Mouse (Mus musculus) liver, embryonic 14.5 days (tissue): Measurements from ENCODE around the gene Gm20604. TPM values are rescaled to one million over a fixed set of nuclear protein-coding genes. Genes with fewer than 3 reads are reported as not detected.

ENCODE experiments used
- ATAC-seq: fragments of 200-750 bp; cut with Nextera tagmentation; 2 replicates; pipeline ENCODE4 v1.8.0; 2017; ENCODE audit warnings: moderate number of reproducible peaks, mild to moderate bottlenecking, moderate library complexity; ENCODE audit not compliant: insufficient read depth
- DNase-seq, 3 experiments: peaks; one replicate each; pipeline ENCODE4 v3.0.0-alpha.2; 2012 to 2013; ENCODE audit warnings: low read depth in 3 of 3, low spot score in 3 of 3
- H3K27ac ChIP-seq: fragments of 300-500 bp; sonication (generic); 2 replicates; pipeline ENCODE4 v1.5.1; 2014; ENCODE audit warnings: moderate library complexity, mild to moderate bottlenecking, control low read depth, inconsistent platforms
- H3K27me3 ChIP-seq: fragments of 300-500 bp; sonication (generic); 2 replicates; pipeline ENCODE4 v1.6.1; 2014; ENCODE audit warnings: mild to moderate bottlenecking, low read length, moderate library complexity; ENCODE audit not compliant: control insufficient read depth, insufficient read depth
- H3K36me3 ChIP-seq: fragments of 300-500 bp; sonication (generic); replicated peaks from 2 replicates; pipeline ENCODE4 v1.6.1; 2014; ENCODE audit warnings: low read depth; ENCODE audit not compliant: control insufficient read depth, insufficient read depth
- H3K4me1 ChIP-seq, 2 experiments: fragments of 200-500 bp in 1 of 2; fragments of 300-500 bp in 1 of 2; sonication (generic) in 1 of 2; replicated peaks; 2 replicates each; pipeline ENCODE4 v1.6.1; 2012 to 2014; ENCODE audit warnings: antibody characterized with exemption in 1 of 2, inconsistent platforms in 1 of 2, low read length in 1 of 2; ENCODE audit not compliant: control insufficient read depth in 2 of 2, insufficient read depth in 2 of 2
- H3K4me2 ChIP-seq: fragments of 300-500 bp; sonication (generic); 2 replicates; pipeline ENCODE4 v1.6.1; 2014; ENCODE audit warnings: low read depth, mild to moderate bottlenecking, control low read depth, moderate library complexity
- H3K4me3 ChIP-seq, 2 experiments: fragments of 200-500 bp in 1 of 2; fragments of 300-500 bp in 1 of 2; sonication (generic) in 1 of 2; 2 replicates each; pipeline ENCODE4 v1.5.1; 2012 to 2014; ENCODE audit warnings: low read depth in 2 of 2, low read length in 2 of 2, mild to moderate bottlenecking in 2 of 2, control low read depth in 1 of 2, inconsistent platforms in 1 of 2, moderate library complexity in 1 of 2; ENCODE audit not compliant: insufficient read depth in 1 of 2
- H3K9ac ChIP-seq: fragments of 300-500 bp; sonication (generic); replicated peaks from 2 replicates; pipeline ENCODE4 v1.6.1; 2014; ENCODE audit warnings: mild to moderate bottlenecking, control low read depth, moderate library complexity
- H3K9me3 ChIP-seq: fragments of 300-500 bp; sonication (generic); 2 replicates; pipeline ENCODE4 v1.6.1; 2016; ENCODE audit warnings: low read length, mixed read lengths; ENCODE audit not compliant: control insufficient read depth
- CTCF ChIP-seq: IDR thresholded peaks from 2 replicates; pipeline ENCODE4 v1.5.1; 2016; ENCODE audit warnings: antibody characterized with exemption, low read depth, control low read depth
- EP300 ChIP-seq: IDR thresholded peaks from 2 replicates; pipeline ENCODE4 v1.6.1; 2016; ENCODE audit warnings: antibody characterized with exemption, low read depth
- WGBS: fragments of 180-500 bp; shearing (Covaris S2); extraction: QIAGEN DNeasy Blood & Tissue Kit; methylation state at CpG from one replicate; pipeline ENCODE4 v1.1.7; 2014; ENCODE audit not compliant: insufficient replicate concordance; 5-methylcytosine and 5-hydroxymethylcytosine counted together
- polyA plus RNA-seq, 2 experiments: library from polyadenylated mRNA; depleted of rRNA in 1 of 2; stranded (reverse) in 1 of 2; unstranded in 1 of 2; fragments of >200 nt; fragmentation: Nextera tagmentation in 1 of 2; extraction: Ambion mirVana in 1 of 2; gene quantifications; 2 replicates each; pipeline versions ENCODE4 v1.2.1 to v1.2.3; 2012 to 2014

The Gm20604 gene
- polyA plus RNA-seq, 2 experiments = 6.1 to 8.1 TPM

DNA sequence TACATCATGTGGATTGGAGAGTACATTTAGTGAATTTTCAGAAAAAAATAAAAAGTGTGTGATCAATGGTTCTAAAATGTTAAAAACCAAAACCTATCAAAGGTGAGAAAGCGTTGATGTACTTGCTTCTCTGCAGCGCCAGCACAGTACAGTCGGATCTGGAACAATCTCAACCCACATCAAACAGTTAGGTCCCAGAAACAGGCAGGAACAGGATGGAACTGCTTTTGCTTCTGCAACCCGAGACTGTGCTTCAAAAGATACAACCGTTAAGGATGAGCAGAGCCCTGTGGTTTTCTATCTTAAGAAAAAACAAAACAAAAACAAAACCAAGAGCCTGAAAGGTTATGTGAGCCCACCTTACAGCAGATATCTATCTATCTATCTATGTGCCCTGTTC is 24.4 kb upstream of the Gm20604 start:
- H3K4me3 ChIP-seq = no peak overlapping the region
- H3K4me2 ChIP-seq = no peak overlapping the region
- no peaks in the 10 kb centered on the region for H3K27me3 ChIP-seq
- DNase-seq (no peak), ATAC-seq (no peak)
- no peak overlapping the region for H3K27ac ChIP-seq
- 81% methylated on average over 5 of the region's 5 CpGs for WGBS
- no peaks in the 10 kb centered on the region for H3K4me1 ChIP-seq
- H3K9me3 ChIP-seq = no peaks in the 10 kb centered on the region
- H3K9ac ChIP-seq = no peak overlapping the region
- H3K36me3 ChIP-seq = peaks cover 15% of the 10 kb centered on the region
- no peak for TF ChIP-seq EP300
- no peak for TF ChIP-seq CTCF

- WGBS = 44% methylated on average over 3 of the region's 3 CpGs
- no peaks in the 10 kb centered on the region for H3K4me1 ChIP-seq
- DNase-seq (no peak), ATAC-seq (0 out of 2 replicates have a peak, but pooled peaks have one; percentile 58)
- H3K4me2 ChIP-seq = no peak overlapping the region
- peaks cover 17% of the 10 kb centered on the region for H3K36me3 ChIP-seq
- H3K27ac ChIP-seq = no peak overlapping the region
- no peak overlapping the region for H3K4me3 ChIP-seq
- no peak overlapping the region for H3K9ac ChIP-seq
- no peaks in the 10 kb centered on the region for H3K27me3 ChIP-seq
- TF ChIP-seq CTCF (peak; percentile 29; the same call in 1 of the 2 replicates), EP300 (no peak)
- H3K9me3 ChIP-seq = no peaks in the 10 kb centered on the region
These were observed 21.0 kb upstream of the Gm20604 start for GRCm38 (mm10) chr12:102779452-102779851.

DNA sequence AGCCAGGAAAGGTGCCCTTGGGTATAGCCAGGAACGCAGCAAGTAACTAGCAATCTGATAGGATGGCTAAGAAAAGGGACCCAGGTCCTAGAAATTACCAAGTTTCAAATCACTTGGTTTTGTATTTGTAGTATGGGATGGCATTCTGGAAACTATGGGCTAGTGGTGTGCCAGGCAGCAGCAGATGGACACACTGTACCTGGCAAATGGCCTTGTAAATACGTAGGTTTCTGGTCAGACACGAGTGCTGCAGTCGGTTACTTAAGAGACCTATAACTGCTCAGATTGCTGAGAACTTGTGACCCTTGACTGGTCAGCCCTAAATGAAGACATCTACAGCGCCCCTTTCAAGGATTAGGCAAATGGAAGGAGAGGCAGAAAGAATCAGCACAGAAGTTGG is 19.7 kb upstream of the Gm20604 start:
- Histone ChIP-seq H3K36me3 (peaks cover 27% of the 10 kb centered on the region), H3K9me3 (no peaks in the 10 kb centered on the region), H3K27me3 (no peaks in the 10 kb centered on the region), H3K9ac (no peak overlapping the region), H3K27ac (no peak overlapping the region), H3K4me1 (no peaks in the 10 kb centered on the region), H3K4me2 (no peak overlapping the region), H3K4me3 (no peak overlapping the region)
- no peak for TF ChIP-seq CTCF
- no peak for TF ChIP-seq EP300
- DNase-seq (no peak), ATAC-seq (no peak)
- WGBS = 80% methylated on average over 5 of the region's 5 CpGs

DNA sequence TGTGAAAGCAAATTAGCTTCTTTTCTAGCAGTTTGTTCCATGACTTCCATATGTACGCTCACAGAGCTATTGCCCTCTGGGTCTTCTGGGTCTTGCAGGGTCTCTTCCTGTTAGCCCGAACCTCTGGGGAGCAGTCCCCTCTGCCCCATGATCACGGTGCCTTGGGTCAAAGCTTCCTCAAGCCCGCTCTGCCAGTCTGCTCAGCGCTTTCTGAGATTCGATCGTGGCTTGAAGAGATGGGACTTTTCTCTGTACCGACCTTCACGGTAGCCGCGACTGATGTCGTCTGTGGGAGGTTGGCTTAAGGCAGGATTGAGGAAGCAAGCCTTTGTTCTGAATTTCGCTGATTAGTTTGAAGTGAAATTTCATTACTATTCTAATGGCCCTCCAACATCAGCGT is 17.6 kb upstream of the Gm20604 start:
- H3K4me1 ChIP-seq = no peaks in the 10 kb centered on the region
- no peaks in the 10 kb centered on the region for H3K9me3 ChIP-seq
- H3K4me3 ChIP-seq = no peak overlapping the region
- no peak overlapping the region for H3K27ac ChIP-seq
- H3K4me2 ChIP-seq = no peak overlapping the region
- peaks cover 42% of the 10 kb centered on the region for H3K36me3 ChIP-seq
- H3K27me3 ChIP-seq = no peaks in the 10 kb centered on the region
- WGBS = 87% methylated on average over 14 of the region's 14 CpGs
- ATAC-seq = no peak
- no peak for DNase-seq
- no peak overlapping the region for H3K9ac ChIP-seq
- TF ChIP-seq EP300 (no peak), CTCF (no peak)

DNA sequence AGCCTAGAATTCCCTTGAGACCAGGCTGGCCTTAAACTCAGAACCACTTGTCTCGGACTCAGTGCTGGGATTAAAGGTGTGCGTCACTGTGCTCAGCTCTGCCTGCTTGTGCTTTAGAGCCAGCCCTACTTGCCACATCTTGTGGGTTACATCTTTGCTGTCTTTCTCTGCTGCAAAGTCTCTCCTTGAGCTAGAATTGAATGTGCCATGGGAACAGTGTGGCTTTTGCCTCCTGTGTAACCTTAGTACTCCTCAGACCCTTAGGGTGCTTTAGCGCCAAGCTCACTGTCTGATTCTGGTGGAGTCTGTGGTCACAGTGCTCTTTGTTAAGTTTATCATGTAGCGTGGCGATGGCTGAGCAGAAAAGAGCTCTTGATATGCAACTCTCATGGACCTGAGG is 14.2 kb upstream of the Gm20604 start:
- DNase-seq = no peak
- WGBS = 86% methylated on average over 5 of the region's 5 CpGs

DNA sequence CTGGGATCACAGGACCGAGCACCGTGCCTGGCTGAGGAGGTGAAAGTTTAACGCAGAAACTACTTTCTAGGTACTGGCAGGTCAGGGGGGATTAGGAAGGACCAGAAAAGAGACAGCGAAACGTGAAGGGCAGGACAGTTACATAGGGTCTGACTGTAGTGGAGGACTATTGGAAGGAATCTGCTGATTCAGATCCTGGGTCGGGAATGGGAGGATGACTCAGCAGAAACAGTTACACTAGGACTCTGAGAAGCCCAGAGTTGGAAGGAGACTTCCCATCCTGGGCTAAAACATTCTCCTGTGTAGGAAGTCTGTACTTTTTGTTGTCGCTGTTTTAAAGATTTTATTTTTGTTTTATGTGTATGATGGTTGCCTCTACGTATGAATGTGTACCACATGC is 13.1 kb upstream of the Gm20604 start:
- Histone ChIP-seq H3K9me3 (no peaks in the 10 kb centered on the region), H3K36me3 (peaks cover 77% of the 10 kb centered on the region), H3K4me2 (no peak overlapping the region), H3K27ac (no peak overlapping the region), H3K27me3 (no peaks in the 10 kb centered on the region), H3K4me1 (no peaks in the 10 kb centered on the region), H3K4me3 (no peak overlapping the region), H3K9ac (no peak overlapping the region)
- TF ChIP-seq CTCF (no peak), EP300 (no peak)
- ATAC-seq = no peak
- no peak for DNase-seq
- 85% methylated on average over 8 of the region's 8 CpGs for WGBS

More for the DNA sequence above, 14.2 kb upstream of the Gm20604 start:
- H3K27me3 ChIP-seq = no peaks in the 10 kb centered on the region
- no peak overlapping the region for H3K27ac ChIP-seq
- peaks cover 73% of the 10 kb centered on the region for H3K36me3 ChIP-seq
- no peak for ATAC-seq
- H3K9me3 ChIP-seq = no peaks in the 10 kb centered on the region
- H3K9ac ChIP-seq = no peak overlapping the region
- no peaks in the 10 kb centered on the region for H3K4me1 ChIP-seq
- no peak overlapping the region for H3K4me2 ChIP-seq
- TF ChIP-seq EP300 = no peak
- TF ChIP-seq CTCF = no peak
- H3K4me3 ChIP-seq = no peak overlapping the region
